Mouse (Mus musculus): Measurements from ENCODE around the gene Gm3029. TPM values are rescaled to one million over a fixed set of nuclear protein-coding genes. Genes with fewer than 3 reads are reported as not detected.

Gm3029 gene
- total RNA-seq (2023; ENCODE audit: inconsistent age) = not detected in 4 replicates

DNA sequence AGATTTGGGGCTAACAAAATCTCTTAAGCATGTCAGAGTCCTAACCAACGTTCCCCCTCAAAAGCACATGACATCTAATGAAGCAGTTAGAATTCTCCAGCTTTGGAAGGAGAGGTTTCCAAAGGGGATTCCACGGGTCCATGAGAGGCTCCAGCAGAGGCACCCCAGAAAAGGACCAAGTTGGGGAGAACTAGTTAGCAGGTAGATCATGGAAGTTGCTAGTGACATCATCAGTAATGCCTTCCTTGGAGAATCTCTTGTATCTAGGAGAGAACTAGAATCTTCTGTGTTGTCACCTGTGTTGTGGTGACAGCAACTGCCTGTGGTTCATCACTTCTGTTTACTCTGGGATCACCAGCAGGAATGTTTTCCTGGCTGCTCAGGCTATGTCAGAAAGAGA lies at the start of gene Gm3029:
Gene Gm3029 (plus strand): TSS at position 301 of the 400 bp plus-strand sequence.

DNA sequence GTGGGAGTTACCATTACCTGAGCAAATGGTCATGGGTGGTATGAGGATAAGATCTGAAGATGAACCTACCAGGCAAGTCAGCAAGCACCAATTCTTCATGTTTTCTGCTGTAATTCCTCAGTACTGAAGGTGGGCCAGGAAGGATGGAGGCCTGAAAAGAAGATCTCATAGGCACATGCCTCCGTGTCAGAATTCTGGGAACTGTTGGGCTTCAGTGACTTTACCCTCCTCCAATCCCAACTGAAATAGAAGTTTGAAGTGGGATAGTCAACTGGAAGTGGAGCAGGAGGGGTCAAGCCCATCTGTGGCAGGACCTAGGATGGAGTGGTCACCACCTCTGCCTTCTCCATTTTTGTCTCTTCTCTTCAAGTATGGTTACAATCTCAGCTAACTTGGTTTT lies 47.7 kb upstream of the Gm3029 start, which contains the start of gene Gm2916:
Gene Gm2916 (plus strand): TSS at position 301 of the 400 bp plus-strand sequence.

DNA sequence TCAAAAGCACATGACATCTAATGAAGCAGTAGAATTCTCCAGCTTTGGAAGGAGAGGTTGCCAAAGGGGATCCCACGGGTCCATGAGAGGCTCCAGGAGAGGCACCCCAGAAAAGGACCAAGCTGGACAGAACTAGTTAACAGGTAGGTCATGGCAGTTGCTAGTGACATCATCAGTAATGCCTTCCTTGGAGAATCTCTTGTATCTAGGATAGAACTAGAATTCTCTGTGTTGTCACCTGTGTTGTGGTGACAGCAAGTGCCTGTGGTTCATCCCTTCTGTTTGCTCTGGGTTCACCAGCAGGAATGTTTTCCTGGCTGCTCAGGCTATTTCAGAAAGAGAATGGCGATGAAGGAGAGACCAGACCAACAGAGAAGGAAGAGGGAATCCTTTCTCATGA lies 31.7 kb downstream of the Gm3029 start, which contains the start of gene Gm3095:
Gene Gm3095 (plus strand): TSS at position 301 of the 400 bp plus-strand sequence.

Other genes with a start within 250 kb of the Gm3029 start
- not detected in 4 replicates for gene Gm3043, start 243.0 kb upstream of the Gm3029 start, total RNA-seq (2023; ENCODE audit: inconsistent age)
- gene Gm3002, start 121.7 kb upstream of the Gm3029 start, total RNA-seq (2023; ENCODE audit: inconsistent age) = not detected in 4 replicates
- not detected in 4 replicates for gene Gm3033, start 85.5 kb upstream of the Gm3029 start, total RNA-seq (2023; ENCODE audit: inconsistent age)
- not detected in 4 replicates for gene Gm2916, start 47.6 kb upstream of the Gm3029 start, total RNA-seq (2023; ENCODE audit: inconsistent age)
- not detected in 4 replicates for gene Gm3095, start 31.8 kb downstream of the Gm3029 start, total RNA-seq (2023; ENCODE audit: inconsistent age)
- not detected in 4 replicates for gene Gm3099, start 66.6 kb downstream of the Gm3029 start, total RNA-seq (2023; ENCODE audit: inconsistent age)
- gene Gm5796, start 92.2 kb downstream of the Gm3029 start, total RNA-seq (2023; ENCODE audit: inconsistent age) = not detected in 4 replicates
- not detected in 4 replicates for gene Gm3115, start 152.4 kb downstream of the Gm3029 start, total RNA-seq (2023; ENCODE audit: inconsistent age)
- gene Gm8108, start 178.8 kb downstream of the Gm3029 start, total RNA-seq (2023; ENCODE audit: inconsistent age) = not detected in 4 replicates
- not detected in 4 replicates for gene Gm3127, start 233.3 kb downstream of the Gm3029 start, total RNA-seq (2023; ENCODE audit: inconsistent age)

All from B cell, adult (primary cell).